24 mouse cellular contexts compared by ENCODE assay signal in genomic region chr2:30389000-30389399, GRCm38 (mm10). TPM values are rescaled to one million over a fixed set of nuclear protein-coding genes. Genes with fewer than 3 reads are reported as not detected.
DNase-seq lines count a peak whose midpoint lies in the region; ATAC-seq and TF ChIP-seq lines count a peak whose summit lies in the region.
"Had no signal": no experiment of that assay in that cellular context is flagged by ENCODE, and none has a peak within 500 bp of the region (broad histone marks: within the 10 kb centered on the region; RNA-seq: fewer than 3 reads in every experiment).

No protein-coding gene starts in this region.

- TF ChIP-seq CTCF in hindbrain, postnatal 0 days (IDR thresholded peaks at IDR 0.05; ENCODE audit: low read depth) = peak; percentile 11; the same call in 1 of the 2 replicates
- peak; percentile 37 for TF ChIP-seq CTCF in liver, postnatal 0 days (IDR thresholded peaks at IDR 0.05; ENCODE audit: low read depth)
- no peak for TF ChIP-seq CTCF in cerebellum, adult 2 months (IDR thresholded peaks at IDR 0.05; ENCODE audit: borderline replicate concordance, insufficient read depth, low read depth, low read length)

- no peak for DNase-seq in hindbrain, postnatal 0 days (ENCODE audit: low spot score)
- no peak for DNase-seq in hindbrain, embryonic 10.5 days (ENCODE audit: low spot score)
- no peak for DNase-seq in liver, postnatal 0 days
- DNase-seq in liver = no peak
- peak; percentile 39 for DNase-seq in ES-CJ7 (ENCODE audit: low read depth, low spot score)
- peak; percentile 57 for DNase-seq in R1 (ENCODE audit: low read depth, low spot score)
- DNase-seq in cerebellum, adult 2 months = no peak
- no peak for DNase-seq in heart, postnatal 10 days
- DNase-seq: adrenal gland, postnatal 10 days; cerebellum, adult 8-10 months; gastrocnemius, postnatal 36 days; kidney, adult 2 months; kidney, postnatal 10 days; layer of hippocampus, postnatal 36 days; lung, postnatal 10 days; right cerebral cortex, postnatal 25 days; thymus, postnatal 25 days had no signal

- intact Hi-C loops in heart, postnatal 10 days (cut with DNase I) = no loop called here

- no peaks in the 10 kb centered on the region for H3K27me3 ChIP-seq in hindbrain, postnatal 0 days (ENCODE audit: insufficient read depth, low read length)
- H3K27me3 ChIP-seq in hindbrain, embryonic 10.5 days (ENCODE audit: insufficient read depth, poor library complexity, severe bottlenecking) = no peaks in the 10 kb centered on the region
- H3K27me3 ChIP-seq in liver, postnatal 0 days (ENCODE audit: insufficient read depth, low read length) = no peaks in the 10 kb centered on the region
- H3K27me3 ChIP-seq in cerebellum, adult 2 months (ENCODE audit: control insufficient read depth, insufficient read depth, low read length) = no peaks in the 10 kb centered on the region
- H3K27me3 ChIP-seq: embryonic facial prominence, embryonic 15.5 days; heart, embryonic 15.5 days; limb, embryonic 13.5 days; liver, embryonic 15.5 days; neural tube, embryonic 12.5 days had no signal

- no peak overlapping the region for H3K4me2 ChIP-seq in hindbrain, postnatal 0 days (ENCODE audit: low read depth, low read length)
- H3K4me2 ChIP-seq in liver, postnatal 0 days (ENCODE audit: low read depth, low read length) = no peak overlapping the region
- H3K4me2 ChIP-seq: embryonic facial prominence, embryonic 15.5 days; heart, embryonic 15.5 days; limb, embryonic 13.5 days; liver, embryonic 15.5 days; midbrain, embryonic 12.5 days; neural tube, embryonic 12.5 days had no signal

- no peak for TF ChIP-seq POLR2A in cerebellum, adult 2 months (IDR thresholded peaks at IDR 0.05; ENCODE audit: borderline replicate concordance, insufficient read depth, low read length)

- TF ChIP-seq EP300 in liver, postnatal 0 days (IDR thresholded peaks at IDR 0.05; ENCODE audit: low read depth) = no peak

- H3K4me1 ChIP-seq in hindbrain, postnatal 0 days (ENCODE audit: insufficient read depth, low read length) = 0 out of 2 replicates have a peak, but pooled peaks cover 8% of the 10 kb centered on the region
- H3K4me1 ChIP-seq in hindbrain, embryonic 10.5 days (replicated peaks) = peaks cover 30% of the 10 kb centered on the region
- peaks cover 9% of the 10 kb centered on the region for H3K4me1 ChIP-seq in liver, postnatal 0 days (ENCODE audit: insufficient read depth)
- peaks cover 7% of the 10 kb centered on the region for H3K4me1 ChIP-seq in cerebellum, adult 2 months (ENCODE audit: control insufficient read depth, insufficient read depth, low read length)

- H3K27ac ChIP-seq in hindbrain, postnatal 0 days = no peak overlapping the region
- no peak overlapping the region for H3K27ac ChIP-seq in hindbrain, embryonic 10.5 days
- H3K27ac ChIP-seq in liver, postnatal 0 days (ENCODE audit: low read depth) = no peak overlapping the region
- no peak overlapping the region for H3K27ac ChIP-seq in cerebellum, adult 2 months (ENCODE audit: insufficient read depth, low read length)
- H3K27ac ChIP-seq: embryonic facial prominence, embryonic 15.5 days; heart, embryonic 15.5 days; limb, embryonic 13.5 days; liver, embryonic 15.5 days; midbrain, embryonic 12.5 days; neural tube, embryonic 12.5 days had no signal

- WGBS in hindbrain, postnatal 0 days = 94% methylated on average over 2 of the region's 2 CpGs
- 92% methylated on average over 2 of the region's 2 CpGs for WGBS in hindbrain, embryonic 10.5 days
- 96% methylated on average over 2 of the region's 2 CpGs for WGBS in liver, postnatal 0 days (ENCODE audit: insufficient replicate concordance)
- WGBS in cerebellum, adult 2 months = 93% methylated on average over 2 of the region's 2 CpGs

- H3K9me3 ChIP-seq in hindbrain, postnatal 0 days (ENCODE audit: low read length) = no peaks in the 10 kb centered on the region
- H3K9me3 ChIP-seq in hindbrain, embryonic 10.5 days = no peaks in the 10 kb centered on the region
- no peaks in the 10 kb centered on the region for H3K9me3 ChIP-seq in liver, postnatal 0 days (ENCODE audit: low read length)
- H3K9me3 ChIP-seq: embryonic facial prominence, embryonic 15.5 days; heart, embryonic 15.5 days; limb, embryonic 13.5 days; liver, embryonic 15.5 days; midbrain, embryonic 12.5 days; neural tube, embryonic 12.5 days had no signal

- no peak overlapping the region for H3K9ac ChIP-seq in hindbrain, postnatal 0 days (replicated peaks; ENCODE audit: low read length)
- no peak overlapping the region for H3K9ac ChIP-seq in liver, postnatal 0 days (replicated peaks)
- H3K9ac ChIP-seq: embryonic facial prominence, embryonic 15.5 days; heart, embryonic 15.5 days; limb, embryonic 13.5 days; liver, embryonic 15.5 days; midbrain, embryonic 12.5 days; neural tube, embryonic 12.5 days had no signal

- peaks cover 13% of the 10 kb centered on the region for H3K36me3 ChIP-seq in hindbrain, postnatal 0 days (ENCODE audit: insufficient read depth, low read length)
- H3K36me3 ChIP-seq in hindbrain, embryonic 10.5 days = peaks cover 31% of the 10 kb centered on the region
- no peaks in the 10 kb centered on the region for H3K36me3 ChIP-seq in liver, postnatal 0 days (replicated peaks; ENCODE audit: insufficient read depth, low read length)

- no peak for ATAC-seq in hindbrain, postnatal 0 days
- no peak for ATAC-seq in liver, postnatal 0 days
- ATAC-seq: forebrain, embryonic 14.5 days had no signal

- H3K4me3 ChIP-seq in hindbrain, postnatal 0 days (ENCODE audit: low read length) = no peak overlapping the region
- no peak overlapping the region for H3K4me3 ChIP-seq in hindbrain, embryonic 10.5 days
- H3K4me3 ChIP-seq in liver, postnatal 0 days (ENCODE audit: low read depth, low read length) = no peak overlapping the region
- H3K4me3 ChIP-seq in cerebellum, adult 2 months (replicated peaks; ENCODE audit: insufficient read depth, low read depth, low read length) = no peak overlapping the region
- H3K4me3 ChIP-seq: embryonic facial prominence, embryonic 15.5 days; heart, embryonic 15.5 days; limb, embryonic 13.5 days; liver, embryonic 15.5 days; midbrain, embryonic 12.5 days; neural tube, embryonic 12.5 days had no signal

RNA-seq across cellular contexts. Expression of gene Dolpp1, which starts 3.1 kb away (rescaled TPM):
- 119 and 122 TPM in 2 replicates for total RNA-seq in hindbrain, postnatal 0 days (2014; rRNA removed)
- polyA plus RNA-seq in hindbrain, postnatal 0 days (2015; fragmentation: Nextera tagmentation; extraction: Ambion mirVana) = 48.2 and 49.4 TPM in 2 replicates
- 52.9 and 55.6 TPM in 2 replicates for polyA plus RNA-seq in hindbrain, embryonic 10.5 days (2016; fragmentation: Nextera tagmentation; extraction: Ambion mirVana)
- polyA plus RNA-seq in liver, postnatal 0 days (2015; fragmentation: Nextera tagmentation; extraction: Ambion mirVana) = 12.0 and 12.2 TPM in 2 replicates
- 50.5 and 55.9 TPM in 2 replicates for polyA plus RNA-seq in cerebellum, adult 2 months (2012; rRNA removed)
- total RNA-seq in heart, postnatal 10 days (2021) = 10 to 100 TPM; 11.6 to 14.7 TPM

RNA-seq across cellular contexts. Expression of gene Miga2, which starts 25.0 kb away (rescaled TPM):
- 67.6 and 79.9 TPM in 2 replicates for total RNA-seq in hindbrain, postnatal 0 days (2014; rRNA removed)
- polyA plus RNA-seq in hindbrain, postnatal 0 days (2015; fragmentation: Nextera tagmentation; extraction: Ambion mirVana) = 34.4 and 35.3 TPM in 2 replicates
- 29.7 and 33.6 TPM in 2 replicates for polyA plus RNA-seq in hindbrain, embryonic 10.5 days (2016; fragmentation: Nextera tagmentation; extraction: Ambion mirVana)
- 7.6 and 8.2 TPM in 2 replicates for polyA plus RNA-seq in liver, postnatal 0 days (2015; fragmentation: Nextera tagmentation; extraction: Ambion mirVana)
- 108 and 114 TPM in 2 replicates for polyA plus RNA-seq in cerebellum, adult 2 months (2012; rRNA removed)
- 10 to 100 TPM; 70.5 to 78.0 TPM for total RNA-seq in heart, postnatal 10 days (2021)

RNA-seq across cellular contexts. Expression of gene Crat, which starts 26.6 kb away (rescaled TPM):
- 49.3 and 51.5 TPM in 2 replicates for total RNA-seq in hindbrain, postnatal 0 days (2014; rRNA removed)
- 26.0 and 27.6 TPM in 2 replicates for polyA plus RNA-seq in hindbrain, postnatal 0 days (2015; fragmentation: Nextera tagmentation; extraction: Ambion mirVana)
- polyA plus RNA-seq in hindbrain, embryonic 10.5 days (2016; fragmentation: Nextera tagmentation; extraction: Ambion mirVana) = 22.4 and 26.7 TPM in 2 replicates
- polyA plus RNA-seq in liver, postnatal 0 days (2015; fragmentation: Nextera tagmentation; extraction: Ambion mirVana) = 57.5 and 64.3 TPM in 2 replicates
- 50.9 and 52.1 TPM in 2 replicates for polyA plus RNA-seq in cerebellum, adult 2 months (2012; rRNA removed)
- total RNA-seq in heart, postnatal 10 days (2021) = 100 to 1,000 TPM; 448 to 485 TPM

RNA-seq across cellular contexts. Expression of gene Ptpa, which starts 26.8 kb away (rescaled TPM):
- 140 and 156 TPM in 2 replicates for total RNA-seq in hindbrain, postnatal 0 days (2014; rRNA removed)
- polyA plus RNA-seq in hindbrain, postnatal 0 days (2015; fragmentation: Nextera tagmentation; extraction: Ambion mirVana) = 133 and 138 TPM in 2 replicates
- 149 and 151 TPM in 2 replicates for polyA plus RNA-seq in hindbrain, embryonic 10.5 days (2016; fragmentation: Nextera tagmentation; extraction: Ambion mirVana)
- polyA plus RNA-seq in liver, postnatal 0 days (2015; fragmentation: Nextera tagmentation; extraction: Ambion mirVana) = 65.6 and 76.8 TPM in 2 replicates
- 204 and 207 TPM in 2 replicates for polyA plus RNA-seq in cerebellum, adult 2 months (2012; rRNA removed)
- 100 to 1,000 TPM; 125 to 133 TPM for total RNA-seq in heart, postnatal 10 days (2021)

RNA-seq across cellular contexts. Expression of gene Sh3glb2, which starts 29.9 kb away (rescaled TPM):
- 397 and 410 TPM in 2 replicates for total RNA-seq in hindbrain, postnatal 0 days (2014; rRNA removed)
- polyA plus RNA-seq in hindbrain, postnatal 0 days (2015; fragmentation: Nextera tagmentation; extraction: Ambion mirVana) = 171 and 180 TPM in 2 replicates
- polyA plus RNA-seq in hindbrain, embryonic 10.5 days (2016; fragmentation: Nextera tagmentation; extraction: Ambion mirVana) = 80.5 and 89.3 TPM in 2 replicates
- 13.9 and 14.4 TPM in 2 replicates for polyA plus RNA-seq in liver, postnatal 0 days (2015; fragmentation: Nextera tagmentation; extraction: Ambion mirVana)
- polyA plus RNA-seq in cerebellum, adult 2 months (2012; rRNA removed) = 509 and 525 TPM in 2 replicates
- total RNA-seq in heart, postnatal 10 days (2021) = 10 to 100 TPM; 62.0 to 69.5 TPM

Comparison
In these comparisons a context has a peak if more than half of its experiments do, and no peak if none do; other contexts are left out.
1. DNase-seq: peak in ES-CJ7 (single experiment) and R1 (single experiment); none in hindbrain, postnatal 0 days (single experiment), hindbrain, embryonic 10.5 days (single experiment), liver, postnatal 0 days (single experiment), liver (single experiment), cerebellum, adult 2 months (0 of 2) and heart, postnatal 10 days (0 of 2).